Mouse (Mus musculus): ENCODE data around the gene Pole2. TPM values are rescaled to one million over a fixed set of nuclear protein-coding genes. Genes with fewer than 3 reads are reported as not detected.

Gene Pole2
- polyA plus RNA-seq, 1 experiment = 10.2 TPM

GRCm38 (mm10) chr12:69184342-69185295 is 43.4 kb downstream of the Pole2 start:
- Histone ChIP-seq H3K27ac (ENCODE audit: insufficient read depth, low read depth, low read length) (peak overlapping the region; percentile 80), H3K4me3 (ENCODE audit: insufficient read depth, low read length) (peak overlapping the region; percentile 96), H3K4me1 (ENCODE audit: control insufficient read depth, insufficient read depth, low read length) (peaks cover 7% of the 10 kb centered on the region)
- TF ChIP-seq POLR2A (IDR thresholded peaks at IDR 0.05; ENCODE audit: borderline replicate concordance, low read depth, low read length) (no peak), CTCF (IDR thresholded peaks at IDR 0.05; ENCODE audit: low read depth, low read length) (no peak)

- Histone ChIP-seq H3K27ac (ENCODE audit: insufficient read depth, low read depth, low read length) (peak within 1 kb of the TSS; percentile 80), H3K4me3 (ENCODE audit: insufficient read depth, low read length) (peak within 1 kb of the TSS; percentile 96), H3K4me1 (ENCODE audit: control insufficient read depth, insufficient read depth, low read length) (peaks cover 7% of the 10 kb centered on the region)
- TF ChIP-seq POLR2A (IDR thresholded peaks at IDR 0.05; ENCODE audit: borderline replicate concordance, low read depth, low read length) (peak; percentile 69; the same call in 1 of the 2 replicates), CTCF (IDR thresholded peaks at IDR 0.05; ENCODE audit: low read depth, low read length) (no peak)
Observed at GRCm38 (mm10) chr12:69183583-69184308, 44.2 kb downstream of the Pole2 start, which contains the start of the genes Rpl36al and Mgat2. Gene Rpl36al (minus strand): TSS chr12:69184083. Gene Mgat2 (plus strand): TSS chr12:69184157.

GRCm38 (mm10) chr12:69181800-69182199 is 46.2 kb downstream of the Pole2 start:
- H3K27ac ChIP-seq (ENCODE audit: insufficient read depth, low read depth, low read length) = no peak overlapping the region
- TF ChIP-seq POLR2A (IDR thresholded peaks at IDR 0.05; ENCODE audit: borderline replicate concordance, low read depth, low read length) (no peak), CTCF (IDR thresholded peaks at IDR 0.05; ENCODE audit: low read depth, low read length) (no peak)
- H3K4me1 ChIP-seq (ENCODE audit: control insufficient read depth, insufficient read depth, low read length) = peaks cover under 1% of the 10 kb centered on the region
- H3K4me3 ChIP-seq (ENCODE audit: insufficient read depth, low read length) = no peak overlapping the region

- H3K4me1 ChIP-seq (ENCODE audit: control insufficient read depth, insufficient read depth, low read length) = no peaks in the 10 kb centered on the region
- TF ChIP-seq CTCF (IDR thresholded peaks at IDR 0.05; ENCODE audit: low read depth, low read length) = no peak
- no peak for TF ChIP-seq POLR2A (IDR thresholded peaks at IDR 0.05; ENCODE audit: borderline replicate concordance, low read depth, low read length)
- no peak overlapping the region for H3K27ac ChIP-seq (ENCODE audit: insufficient read depth, low read depth, low read length)
- no peak overlapping the region for H3K4me3 ChIP-seq (ENCODE audit: insufficient read depth, low read length)
Observed at GRCm38 (mm10) chr12:69179371-69179770, 48.6 kb downstream of the Pole2 start.

GRCm38 (mm10) chr12:69177526-69177925 is 50.5 kb downstream of the Pole2 start:
- Histone ChIP-seq H3K27ac (ENCODE audit: insufficient read depth, low read depth, low read length) (no peak overlapping the region), H3K4me1 (ENCODE audit: control insufficient read depth, insufficient read depth, low read length) (no peaks in the 10 kb centered on the region), H3K4me3 (ENCODE audit: insufficient read depth, low read length) (no peak overlapping the region)
- TF ChIP-seq CTCF (IDR thresholded peaks at IDR 0.05; ENCODE audit: low read depth, low read length) = no peak
- no peak for TF ChIP-seq POLR2A (IDR thresholded peaks at IDR 0.05; ENCODE audit: borderline replicate concordance, low read depth, low read length)

GRCm38 (mm10) chr12:69175975-69176374 is 52.0 kb downstream of the Pole2 start:
- Histone ChIP-seq H3K27ac (ENCODE audit: insufficient read depth, low read depth, low read length) (no peak overlapping the region), H3K4me3 (ENCODE audit: insufficient read depth, low read length) (no peak overlapping the region), H3K4me1 (ENCODE audit: control insufficient read depth, insufficient read depth, low read length) (peaks cover 12% of the 10 kb centered on the region)
- TF ChIP-seq POLR2A (IDR thresholded peaks at IDR 0.05; ENCODE audit: borderline replicate concordance, low read depth, low read length) = no peak
- no peak for TF ChIP-seq CTCF (IDR thresholded peaks at IDR 0.05; ENCODE audit: low read depth, low read length)

- Histone ChIP-seq H3K4me1 (ENCODE audit: control insufficient read depth, insufficient read depth, low read length) (peaks cover 19% of the 10 kb centered on the region), H3K27ac (ENCODE audit: insufficient read depth, low read depth, low read length) (peak overlapping the region; percentile 63), H3K4me3 (ENCODE audit: insufficient read depth, low read length) (no peak overlapping the region)
- TF ChIP-seq POLR2A (IDR thresholded peaks at IDR 0.05; ENCODE audit: borderline replicate concordance, low read depth, low read length) (no peak), CTCF (IDR thresholded peaks at IDR 0.05; ENCODE audit: low read depth, low read length) (no peak)
Observed at GRCm38 (mm10) chr12:69171307-69171706, 56.7 kb downstream of the Pole2 start.

GRCm38 (mm10) chr12:69168461-69169106 is 59.4 kb downstream of the Pole2 start, which contains the start of gene Lrr1:
Gene Lrr1 (plus strand): TSS chr12:69168814.
- no peak for TF ChIP-seq CTCF (IDR thresholded peaks at IDR 0.05; ENCODE audit: low read depth, low read length)
- TF ChIP-seq POLR2A (IDR thresholded peaks at IDR 0.05; ENCODE audit: borderline replicate concordance, low read depth, low read length) = no peak
- Histone ChIP-seq H3K4me1 (ENCODE audit: control insufficient read depth, insufficient read depth, low read length) (peaks cover 19% of the 10 kb centered on the region), H3K4me3 (ENCODE audit: insufficient read depth, low read length) (peak within 1 kb of the TSS; percentile 99), H3K27ac (ENCODE audit: insufficient read depth, low read depth, low read length) (peak within 1 kb of the TSS; percentile 66)
